Mouse (Mus musculus): Measurements from ENCODE around the gene Abca17.

Gene Abca17

DNA sequence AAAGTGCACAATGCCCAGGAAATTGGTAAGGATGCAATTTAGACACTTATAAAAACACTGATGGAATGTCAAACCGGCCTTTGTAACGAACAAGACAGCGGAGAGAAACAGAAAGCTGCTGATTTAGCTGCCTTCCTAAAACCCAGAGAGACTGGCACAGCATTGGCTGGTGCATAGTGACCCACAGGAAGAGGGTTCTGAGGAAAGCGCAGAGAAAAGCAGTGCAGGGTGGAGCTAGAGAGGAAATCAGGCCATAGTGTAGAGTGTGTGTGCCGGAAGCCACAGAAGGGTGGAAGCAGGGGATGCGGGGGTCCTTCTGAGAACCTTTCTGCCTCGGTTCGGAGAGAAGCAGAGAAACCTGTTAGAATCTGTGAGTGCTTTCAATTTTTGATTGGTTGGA lies 6.2 kb downstream of the Abca17 start:
- DNase-seq = no peak

DNA sequence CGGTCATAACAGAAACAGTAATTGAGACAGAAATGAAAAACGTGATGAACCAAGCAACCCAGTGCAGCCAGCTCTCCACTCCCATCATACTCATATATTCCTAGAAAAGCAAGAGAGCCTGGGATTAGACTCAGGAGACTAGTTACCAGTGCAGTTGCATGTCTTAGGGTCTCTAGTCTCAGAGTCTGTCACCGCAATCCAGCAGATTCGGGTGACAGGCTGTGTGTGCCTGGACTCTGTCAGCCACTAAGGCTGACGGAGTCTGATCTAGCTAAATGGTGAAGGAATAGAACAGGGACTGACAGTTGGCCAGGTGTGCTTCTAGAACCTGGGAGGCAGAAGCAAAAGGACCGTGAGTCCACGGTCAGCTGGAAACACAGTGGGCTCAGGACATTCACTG lies 23.2 kb downstream of the Abca17 start:
- no peak for DNase-seq

DNA sequence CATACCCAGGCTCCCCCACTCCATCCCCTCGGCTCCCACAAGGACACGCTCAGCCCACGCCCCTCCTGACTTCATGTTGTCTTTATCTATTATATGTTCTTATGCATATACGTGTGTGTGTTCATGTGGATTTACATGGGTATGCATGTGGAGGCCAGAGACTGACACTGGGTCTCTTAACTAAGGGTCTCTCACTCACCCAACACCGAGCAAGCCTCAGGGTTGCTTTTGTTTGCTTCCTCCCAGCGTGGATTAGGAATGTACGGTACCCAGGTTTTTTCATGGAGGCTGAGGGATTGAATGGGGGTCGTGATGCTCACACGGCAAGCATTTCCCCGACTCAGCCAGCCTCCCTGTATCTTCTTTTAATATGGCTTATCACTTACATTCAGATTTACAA lies 25.8 kb downstream of the Abca17 start:
- DNase-seq = no peak

DNA sequence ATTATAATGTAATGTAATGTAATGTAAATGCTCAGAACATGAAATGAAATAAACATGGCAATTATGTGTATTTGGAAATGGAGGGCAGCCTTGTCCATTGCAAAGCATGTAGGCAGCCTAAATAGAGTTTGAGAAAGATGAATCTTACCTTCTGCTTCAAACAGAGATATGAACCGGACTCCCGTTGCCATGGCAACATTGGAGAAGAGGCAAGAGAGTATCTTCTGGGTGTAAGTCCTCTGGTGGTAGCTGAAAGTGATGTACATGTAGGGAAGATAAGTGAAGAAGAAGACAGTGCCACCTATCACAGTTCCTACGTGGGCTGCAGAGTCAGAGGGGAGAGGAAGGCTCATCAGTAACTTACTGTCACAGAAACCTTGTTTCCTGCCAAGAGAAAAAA lies 30.0 kb downstream of the Abca17 start:
- no peak for DNase-seq

DNA sequence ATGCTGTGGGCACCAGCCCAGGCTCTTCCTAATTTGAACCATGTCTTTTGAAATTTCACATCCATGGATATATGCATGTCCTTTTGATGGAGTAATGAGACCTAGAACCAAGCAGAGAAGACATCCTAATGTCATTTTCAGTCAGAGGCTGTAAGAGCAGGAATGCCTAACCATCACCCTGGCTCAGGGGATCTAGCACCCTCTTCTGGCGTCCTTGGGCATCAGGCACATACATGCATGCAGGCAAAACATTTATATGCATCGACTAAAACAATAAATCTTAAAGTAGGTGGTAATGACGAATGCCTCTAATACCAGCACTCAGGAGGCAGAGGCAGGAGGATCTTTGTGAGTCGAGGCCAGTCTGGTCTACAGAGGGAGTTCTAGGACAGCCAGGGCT lies 43.4 kb downstream of the Abca17 start:
- DNase-seq = peak; percentile 59 to 79

DNA sequence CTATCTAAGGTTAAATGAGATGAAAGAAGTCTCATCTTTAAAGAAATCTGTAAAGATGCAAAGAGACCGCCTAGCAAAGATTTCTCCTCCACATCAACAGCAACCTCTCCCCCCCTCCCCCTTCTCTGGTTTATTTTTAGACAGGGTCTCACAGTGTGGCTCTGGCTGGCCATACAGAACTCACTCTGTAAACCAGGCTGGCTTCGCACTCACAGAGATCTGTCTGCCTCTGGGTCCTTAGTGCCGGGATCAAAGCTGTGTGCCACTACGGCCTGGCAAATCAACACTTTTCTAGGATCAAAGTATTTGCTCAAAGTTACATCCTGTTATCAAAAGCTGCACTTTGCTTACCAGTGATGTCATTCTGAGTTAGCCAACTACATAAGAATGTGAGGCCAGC lies 50.2 kb downstream of the Abca17 start:
- DNase-seq = no peak

DNA sequence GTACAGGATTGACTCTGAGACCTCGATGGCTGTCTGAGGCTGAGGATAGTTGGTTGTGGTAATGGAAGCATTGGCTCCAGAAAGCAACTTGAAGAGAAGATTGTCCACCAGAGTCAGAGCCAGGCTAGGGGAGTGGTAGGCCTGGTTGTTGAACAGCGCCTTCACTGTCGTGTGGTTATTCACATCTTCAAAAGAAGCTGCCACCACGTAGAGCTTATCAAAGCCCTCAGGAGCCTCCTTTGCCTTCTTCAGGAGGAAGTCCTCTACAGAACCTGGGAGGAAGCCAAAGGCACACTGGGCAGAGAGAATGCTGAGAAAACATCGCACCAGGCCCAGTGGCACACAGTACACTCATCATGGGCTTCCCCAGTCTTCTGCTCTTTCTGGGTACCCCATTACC lies 61.5 kb downstream of the Abca17 start:
- no peak for DNase-seq

DNA sequence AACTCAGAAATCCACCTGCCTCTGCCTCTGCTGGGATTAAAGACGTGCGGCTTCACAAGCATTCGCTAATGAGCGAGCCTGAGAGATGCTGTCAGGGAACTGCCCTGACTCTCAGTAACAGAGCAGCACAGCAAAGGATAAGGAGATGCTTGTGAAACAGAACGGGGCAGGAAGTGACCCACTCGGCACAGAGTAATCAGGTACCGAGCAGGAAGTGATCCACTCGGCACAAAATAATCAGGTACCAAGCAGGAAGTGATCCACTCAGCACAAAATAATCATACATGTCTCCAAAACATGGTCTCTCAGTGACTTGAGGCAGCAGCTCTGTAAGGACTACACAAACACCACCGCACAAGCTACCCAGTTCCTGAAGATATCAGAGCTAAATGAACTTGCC lies 62.4 kb downstream of the Abca17 start:
- no peak for DNase-seq

DNA sequence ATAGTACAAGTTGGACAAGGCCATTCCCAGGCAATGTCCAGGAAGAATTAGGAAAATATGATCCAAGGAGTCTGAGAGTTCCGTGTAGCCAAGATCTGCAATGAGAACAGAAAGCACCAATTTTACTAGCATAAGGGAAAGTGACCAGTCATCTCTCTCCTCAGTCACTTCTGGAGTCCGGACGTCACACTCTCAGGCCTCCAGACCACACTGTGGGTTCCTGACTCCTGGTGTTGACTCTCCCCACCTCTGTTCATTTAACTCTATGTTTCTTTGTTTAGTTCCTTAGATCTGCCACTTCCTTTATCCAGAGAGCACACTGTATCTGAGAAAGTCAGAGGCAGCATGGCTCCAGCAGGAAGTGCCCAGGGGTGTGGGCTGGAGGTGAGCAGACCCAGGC lies 65.2 kb downstream of the Abca17 start:
- DNase-seq = no peak

DNA sequence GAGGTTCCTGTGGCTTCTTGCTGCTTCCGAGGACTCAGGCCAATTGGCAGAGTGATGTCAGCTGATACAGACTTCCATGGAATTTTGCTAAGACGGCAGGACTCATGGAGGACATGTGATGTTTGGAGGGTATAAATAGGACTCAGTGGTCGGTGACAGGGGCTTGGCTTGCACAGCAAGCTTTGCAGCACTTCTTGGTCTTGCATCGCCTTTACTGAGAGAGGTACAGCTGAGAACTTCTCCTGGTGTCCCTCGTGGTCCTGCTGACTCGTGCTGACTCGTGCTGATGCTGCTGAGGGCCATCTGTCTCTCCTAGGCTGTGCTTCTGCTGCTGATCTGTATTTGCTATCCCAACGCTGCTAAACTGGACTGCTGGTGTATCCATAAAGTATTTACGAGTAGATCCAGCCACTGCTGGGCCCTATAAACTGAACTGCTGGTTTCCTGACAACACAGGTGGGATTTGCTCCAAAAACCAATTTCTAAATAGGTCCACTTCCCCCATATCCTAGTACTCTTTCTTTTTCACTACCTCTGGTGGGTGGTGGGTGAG lies 67.5 kb downstream of the Abca17 start:
- DNase-seq = peak; percentile 43 to 47

DNA sequence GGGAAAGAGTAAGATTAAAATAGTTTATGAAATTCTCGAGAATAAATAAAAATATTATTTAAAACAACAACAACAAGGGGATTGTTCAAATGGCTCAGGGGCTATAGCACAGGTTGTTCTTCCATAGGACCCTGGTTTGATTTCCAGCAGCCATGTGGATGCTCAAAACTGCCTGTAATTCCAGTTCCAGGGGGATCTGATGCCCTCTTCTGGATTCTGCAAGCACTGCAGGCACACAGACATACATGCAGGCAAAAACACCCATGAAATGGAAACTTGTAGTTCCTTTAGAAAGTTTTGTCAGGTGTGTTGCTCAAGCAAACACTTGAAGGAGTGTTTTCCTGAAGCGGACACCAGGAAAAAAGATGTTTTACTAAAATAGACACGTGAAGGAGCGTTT lies 68.2 kb downstream of the Abca17 start:
- peak in 1 of 2 experiments; percentile 33 for DNase-seq

DNA sequence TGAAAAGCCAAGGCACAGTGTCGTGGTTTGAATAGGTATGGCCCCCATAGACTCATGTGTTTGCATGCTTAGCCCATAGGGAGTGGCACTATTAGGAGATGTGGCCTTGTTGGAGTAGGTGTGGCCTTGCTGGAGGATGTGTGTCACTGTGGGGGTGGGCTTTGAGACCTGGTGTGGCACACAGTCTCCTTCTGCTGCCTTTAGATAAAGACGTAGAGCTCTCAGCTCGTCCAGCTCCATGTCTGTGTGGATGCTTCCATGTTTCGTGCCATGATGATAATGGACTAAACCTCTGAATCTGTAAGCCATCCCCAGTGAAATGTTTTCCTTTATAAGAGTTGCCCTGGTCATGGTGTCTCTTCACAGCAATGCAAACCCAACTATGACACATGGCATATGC lies 71.0 kb downstream of the Abca17 start:
- DNase-seq = no peak

DNA sequence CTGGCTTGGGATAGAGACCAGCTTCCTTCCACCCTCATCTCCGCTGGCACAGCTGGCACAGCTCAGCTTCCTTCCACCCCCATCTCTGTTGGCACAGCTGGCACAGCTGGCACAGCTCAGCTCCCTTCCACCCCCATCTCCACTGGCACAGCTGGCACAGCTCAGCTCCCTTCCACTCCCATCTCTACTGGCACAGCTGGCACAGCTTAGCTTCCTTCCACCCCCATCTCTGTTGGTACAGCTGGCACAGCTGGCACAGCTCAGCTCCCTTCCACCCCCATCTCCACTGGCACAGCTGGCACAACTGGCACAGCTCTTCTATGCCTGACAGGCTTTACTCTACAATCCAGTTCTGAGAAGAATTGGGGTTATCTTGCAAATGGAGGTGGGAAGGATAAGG lies 83.7 kb downstream of the Abca17 start:
- DNase-seq = no peak

DNA sequence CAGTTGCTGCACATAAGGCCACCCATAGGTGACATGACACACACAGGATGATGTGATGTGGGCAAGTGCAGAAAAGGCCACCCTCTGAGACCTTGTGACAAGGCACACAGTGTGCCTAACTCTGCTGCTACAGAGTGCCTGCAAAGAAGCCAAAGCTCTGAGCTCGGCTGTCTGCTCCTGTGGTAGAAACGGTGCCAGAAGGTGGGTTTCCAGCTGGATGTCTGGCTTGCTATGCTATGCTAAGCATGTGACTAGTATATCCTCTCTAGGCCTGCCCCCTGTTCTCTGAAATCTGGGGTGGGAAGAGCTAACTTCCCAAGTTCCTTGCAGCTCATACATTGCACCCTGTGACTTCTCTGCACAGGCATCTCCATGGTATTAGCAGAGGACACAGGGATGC lies 86.1 kb downstream of the Abca17 start:
- no peak for DNase-seq

DNA sequence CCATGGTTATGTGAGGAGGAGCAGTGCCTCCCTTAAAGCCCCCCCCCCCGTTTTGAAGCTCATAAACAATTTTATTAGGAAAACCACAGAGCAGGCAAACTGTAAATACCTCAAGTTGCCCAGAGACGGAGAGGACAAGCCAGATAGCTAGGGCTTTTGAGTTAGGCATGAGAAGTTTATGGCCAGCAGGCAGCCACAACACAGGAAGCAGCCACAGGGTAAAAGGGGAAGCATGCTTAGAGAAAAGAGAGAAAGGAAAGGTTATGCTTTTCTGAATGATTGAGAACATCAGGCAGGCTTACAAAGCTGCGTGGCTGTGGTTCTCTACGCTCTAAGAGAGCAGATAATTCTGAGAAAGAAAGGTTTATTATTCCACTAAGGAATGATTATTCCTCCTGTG lies 90.4 kb downstream of the Abca17 start:
- no peak for DNase-seq

DNA sequence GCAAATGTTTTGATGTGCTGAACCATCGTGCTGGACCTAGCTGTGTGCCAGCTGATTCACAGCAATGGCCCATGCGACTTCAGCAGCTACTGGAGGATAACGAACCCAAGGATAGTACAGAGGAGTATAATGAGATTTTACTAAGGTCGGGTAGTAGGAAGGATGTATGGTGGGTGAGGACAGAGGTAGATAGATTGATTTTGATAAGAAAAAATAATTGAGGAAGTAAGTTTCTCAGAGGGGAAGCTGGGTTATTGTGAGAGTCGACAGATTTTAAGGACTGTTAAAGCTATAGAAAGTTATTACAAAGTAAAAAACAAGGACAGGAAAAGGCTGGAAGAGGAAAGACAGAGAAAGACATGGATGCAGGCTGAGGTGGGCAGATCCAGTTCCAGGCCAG lies 91.2 kb downstream of the Abca17 start:
- DNase-seq = no peak

DNA sequence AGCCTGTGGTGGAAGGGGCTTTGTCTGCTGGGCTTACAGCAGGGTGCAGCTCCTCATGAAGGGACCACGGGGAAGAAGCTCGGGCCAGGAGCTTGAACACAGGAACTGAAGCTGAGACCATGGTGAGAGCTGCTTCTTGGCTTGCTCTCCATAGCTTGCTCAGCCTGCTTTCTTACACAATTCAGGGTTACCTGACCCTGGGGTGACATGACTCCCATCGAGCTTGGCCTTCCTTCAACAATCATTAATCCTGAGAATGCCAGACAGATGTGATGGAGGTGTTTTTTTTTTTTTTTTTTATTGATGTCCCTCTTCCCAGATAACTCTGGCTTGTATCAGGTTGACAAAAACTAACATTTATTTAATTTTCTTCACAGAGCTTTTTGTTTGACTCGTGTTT lies 91.9 kb downstream of the Abca17 start:
- no peak for DNase-seq

DNA sequence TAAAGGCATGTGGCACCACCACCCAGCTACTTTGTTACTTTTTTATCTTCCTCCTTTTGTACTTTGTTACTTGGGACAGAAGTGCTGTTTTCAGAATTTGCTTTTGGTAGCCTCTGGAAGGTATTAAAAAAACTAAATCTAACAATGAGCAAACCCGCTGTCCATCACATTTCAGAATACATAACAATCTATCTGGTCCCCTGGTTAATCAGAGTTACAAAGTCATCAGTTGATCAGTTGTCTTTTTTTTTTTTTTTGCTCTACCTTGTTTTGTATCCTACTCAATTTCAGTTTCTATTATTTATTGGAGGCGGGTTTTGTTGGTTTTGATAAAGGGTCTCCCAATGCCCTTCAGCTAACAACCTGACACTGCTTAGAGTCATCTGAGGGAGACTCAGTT lies 98.5 kb downstream of the Abca17 start:
- DNase-seq = no peak

DNA sequence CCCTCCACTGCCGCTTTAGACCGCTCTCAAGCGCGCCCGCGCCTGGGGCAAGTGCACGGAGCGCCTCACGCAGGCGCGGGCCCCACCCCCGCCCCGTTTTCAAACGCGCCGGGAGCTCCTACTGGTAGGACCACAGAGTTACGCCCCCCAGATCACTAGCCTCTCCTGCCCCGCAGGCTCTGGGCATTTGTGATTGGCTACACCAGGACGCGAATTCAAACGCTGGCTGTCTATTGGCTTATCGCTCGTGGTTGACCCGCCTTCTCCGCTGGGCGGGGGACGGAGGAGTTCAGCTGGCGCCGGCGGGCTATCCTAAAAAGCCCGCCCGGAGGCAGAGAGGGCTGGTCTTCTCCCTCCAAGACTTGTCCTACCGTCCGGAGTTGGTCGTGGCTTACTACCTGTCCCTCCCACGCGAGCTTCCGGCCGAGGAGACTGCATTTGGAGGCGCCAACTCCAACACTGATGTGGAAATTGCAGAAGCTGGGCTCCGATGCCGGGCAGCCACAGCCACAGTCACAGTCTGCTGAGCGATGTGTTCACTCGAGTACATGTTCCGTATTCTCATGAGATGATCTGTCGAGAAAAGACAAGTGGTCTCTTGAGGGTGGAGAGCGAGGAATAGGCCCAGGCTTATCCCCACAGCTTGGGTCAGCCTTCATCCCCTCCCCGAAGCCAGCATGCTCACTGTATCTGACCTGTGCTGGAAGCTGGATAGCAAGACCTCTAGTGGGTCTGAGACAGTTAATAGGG lies 99.4 kb downstream of the Abca17 start, which contains the start of gene Ccnf:
Gene Ccnf (minus strand): TSS at position 165 of the 750 bp plus-strand sequence.
- peak; percentile 95 to 96 for DNase-seq

DNA sequence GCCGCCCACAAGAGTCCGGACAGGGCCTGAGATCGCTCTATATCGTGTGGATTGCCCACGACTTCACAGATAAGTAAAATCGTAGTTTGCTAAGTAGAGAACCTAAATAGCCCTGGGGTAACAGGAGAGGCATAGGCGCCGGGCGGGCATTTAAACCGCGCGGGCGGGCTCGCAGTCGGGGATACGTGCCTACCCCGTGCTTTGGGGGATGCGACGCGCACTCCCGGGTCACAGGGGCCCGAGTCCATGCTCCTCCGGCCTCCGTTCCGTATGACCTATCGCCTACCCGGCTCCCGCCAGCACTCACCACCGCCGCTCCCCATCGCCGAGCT lies 99.9 kb downstream of the Abca17 start:
- no peak for DNase-seq

DNA sequence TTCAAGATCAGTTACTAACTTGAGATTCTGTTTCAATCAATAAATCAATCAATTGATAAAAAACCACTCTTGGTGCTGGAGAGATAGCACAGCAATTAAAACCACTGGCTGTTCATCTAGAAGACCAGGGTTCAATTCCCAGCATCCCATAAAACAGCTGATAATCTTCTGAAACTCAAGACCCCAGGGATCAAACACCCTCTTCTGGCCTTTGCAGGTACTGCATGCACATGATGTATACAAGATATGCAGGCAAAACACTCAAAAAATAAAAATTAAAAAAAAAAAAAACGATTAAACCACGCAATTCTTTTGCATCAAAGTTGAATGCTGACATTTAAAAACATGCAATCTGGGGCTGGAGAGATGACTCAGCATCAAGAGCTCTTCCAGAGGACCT lies 102.2 kb downstream of the Abca17 start:
- DNase-seq = no peak

DNA sequence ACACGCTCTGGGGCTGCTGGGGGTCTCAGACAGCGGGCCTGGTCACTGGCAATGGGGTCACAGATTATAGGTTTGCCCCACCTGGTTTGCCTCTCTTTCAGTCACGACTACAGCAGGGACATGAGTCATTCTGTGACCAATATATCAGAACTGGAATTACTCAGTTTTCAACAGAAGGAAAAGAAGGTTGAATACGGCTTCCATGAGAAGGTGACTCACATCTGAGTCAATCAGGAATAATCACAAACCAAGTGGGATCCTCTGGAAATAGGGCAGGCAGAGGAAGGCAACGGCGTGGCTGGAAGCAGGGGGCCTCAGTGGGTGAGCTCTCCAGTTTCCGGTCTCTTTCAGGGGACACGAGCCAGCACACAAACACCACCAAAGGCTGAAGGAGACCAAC lies 106.8 kb downstream of the Abca17 start:
- no peak for DNase-seq

DNA sequence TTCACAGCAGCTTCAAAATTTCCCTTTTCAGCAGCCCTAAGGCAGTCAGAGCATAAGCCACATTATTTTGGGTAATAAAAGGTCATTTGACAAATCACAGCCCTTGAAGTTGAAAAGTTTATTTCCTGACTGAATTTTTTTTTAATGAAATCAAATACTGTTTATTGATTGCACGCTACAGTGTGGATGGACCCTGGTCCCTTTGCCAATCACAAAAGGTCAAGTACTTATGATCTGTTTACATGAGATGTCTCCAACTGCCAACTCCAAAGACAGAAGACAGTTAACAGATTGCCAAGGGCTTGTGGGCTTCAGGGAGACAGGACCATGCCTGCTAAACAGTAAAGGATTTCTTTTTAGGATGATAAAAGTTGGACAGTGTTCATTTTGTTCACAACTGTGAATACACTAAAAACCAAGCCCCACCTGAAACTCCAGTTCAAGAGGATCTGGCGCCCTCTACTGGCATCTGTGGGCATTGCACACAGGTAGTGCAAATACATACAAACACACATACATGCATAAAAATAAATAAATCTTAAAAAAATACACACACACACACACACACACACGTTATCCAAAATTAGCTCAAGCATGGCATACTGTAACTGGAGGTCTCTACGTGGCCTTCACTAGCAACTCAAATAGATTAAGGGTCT lies 107.4 kb downstream of the Abca17 start:
- peak in 1 of 2 experiments; percentile 57 for DNase-seq

DNA sequence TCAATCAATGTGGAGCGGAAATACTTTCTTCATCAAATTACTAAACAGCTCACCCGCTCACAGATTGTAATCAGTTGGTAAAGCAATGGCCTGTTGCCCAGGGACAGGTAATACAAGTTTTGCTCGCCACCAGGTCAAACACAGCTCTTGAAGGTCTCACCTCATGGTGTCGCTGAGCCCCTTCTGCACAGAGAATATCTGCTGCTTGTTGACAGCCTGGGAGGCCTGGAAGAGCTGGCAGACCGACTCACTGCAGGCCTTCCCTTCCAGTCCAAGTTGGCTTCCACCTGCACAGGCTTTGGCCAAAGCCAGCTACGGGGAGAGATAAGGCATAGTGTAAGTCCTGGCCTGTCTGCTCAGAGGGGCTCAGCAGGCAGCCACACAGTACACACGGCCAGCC lies 113.9 kb downstream of the Abca17 start:
- peak; percentile 79 to 85 for DNase-seq

DNA sequence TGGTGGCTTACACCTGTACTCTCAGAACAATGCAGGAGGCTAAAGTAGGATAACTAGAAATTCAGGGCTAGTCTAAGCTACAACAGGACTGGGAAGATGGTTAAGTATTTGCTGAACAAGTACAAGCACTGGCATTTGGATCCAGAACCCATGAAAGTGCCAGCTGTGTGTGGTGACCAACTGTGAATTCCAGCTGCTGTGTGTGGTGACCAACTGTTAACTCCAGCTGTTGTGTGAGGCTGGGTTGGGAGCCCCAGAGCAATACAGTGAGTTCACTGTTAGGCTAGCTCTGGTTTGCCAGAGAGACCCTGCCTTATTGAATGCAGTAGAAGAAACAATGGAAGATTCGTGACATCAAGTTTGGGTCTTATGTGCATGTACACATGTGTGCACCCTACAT lies 114.4 kb downstream of the Abca17 start:
- no peak for DNase-seq

Data from cerebellum, postnatal 25 days (tissue).